Mouse (Mus musculus) erythroblast, embryonic 14.5 days (primary cell): ENCODE results near the gene Olfr535. TPM values are rescaled to one million over a fixed set of nuclear protein-coding genes. Genes with fewer than 3 reads are reported as not detected.
"Not testable (repeated sequence)": the region's sequence is repeated elsewhere in the genome, so short reads cannot be mapped to it uniquely, and the experiment has no call there.

Source experiments
- H3K27me3 ChIP-seq: 2 replicates; pipeline ENCODE4 v1.6.1; 2012; ENCODE audit warnings: inconsistent platforms; ENCODE audit not compliant: control insufficient read depth
- H3K36me3 ChIP-seq: 2 replicates; pipeline ENCODE4 v1.6.1; 2012; ENCODE audit warnings: mild to moderate bottlenecking, inconsistent platforms; ENCODE audit not compliant: control insufficient read depth
- H3K4me1 ChIP-seq: 2 replicates; pipeline ENCODE4 v1.6.1; 2012; ENCODE audit warnings: inconsistent platforms; ENCODE audit not compliant: control insufficient read depth
- H3K4me3 ChIP-seq: replicated peaks from 2 replicates; pipeline ENCODE3; 2012; ENCODE audit warnings: moderate library complexity, mild to moderate bottlenecking, inconsistent platforms
- H3K9me3 ChIP-seq: 2 replicates; pipeline ENCODE4 v1.6.1; 2012; ENCODE audit warnings: low read length, inconsistent platforms, mixed read lengths; ENCODE audit not compliant: control insufficient read depth
- GATA1 ChIP-seq: IDR thresholded peaks from 2 replicates; pipeline ENCODE4 v1.6.1; 2012; ENCODE audit warnings: low read length, inconsistent platforms, mixed read lengths
- TAL1 ChIP-seq: IDR thresholded peaks from 3 replicates; pipeline ENCODE4 v1.6.1; 2012; ENCODE audit warnings: low read length, inconsistent platforms, mixed read lengths
- polyA plus RNA-seq: library from polyadenylated mRNA; stranded (reverse); fragments of >175 nt; gene quantifications from 2 replicates; pipeline ENCODE4 v1.2.3, GENCODE M21; 2012

Olfr535 gene
- not detected in 2 replicates for polyA plus RNA-seq

- Histone ChIP-seq H3K4me1 (no peaks in the 10 kb centered on the region), H3K4me3 (no peak within 1 kb of the TSS), H3K9me3 (0 out of 2 replicates have a peak, but pooled peaks cover 2% of the 10 kb centered on the region), H3K27me3 (no peaks in the 10 kb centered on the region), H3K36me3 (no peaks in the 10 kb centered on the region)
- TF ChIP-seq TAL1: no peak
- TF ChIP-seq GATA1: no peak
Observed at GRCm38 (mm10) chr7:140483916-140484315, at the start of gene Olfr535. Gene Olfr535 (plus strand): TSS chr7:140484216.

- H3K4me3 ChIP-seq: no peak overlapping the region
- H3K27me3 ChIP-seq: no peaks in the 10 kb centered on the region
- no peaks in the 10 kb centered on the region for H3K36me3 ChIP-seq
- H3K4me1 ChIP-seq: no peaks in the 10 kb centered on the region
- TF ChIP-seq TAL1: no peak
- no peak for TF ChIP-seq GATA1
- H3K9me3 ChIP-seq: 0 out of 2 replicates have a peak, but pooled peaks cover 2% of the 10 kb centered on the region
Observed at GRCm38 (mm10) chr7:140443141-140443540, 40.9 kb upstream of the Olfr535 start.

GRCm38 (mm10) chr7:140463070-140463469 is 20.9 kb upstream of the Olfr535 start, which contains the start of gene Olfr533:
Gene Olfr533 (plus strand): TSS chr7:140463370.
- H3K4me3 ChIP-seq, H3K4me1 ChIP-seq, H3K27me3 ChIP-seq, H3K36me3 ChIP-seq: not testable (repeated sequence)
- peaks cover 11% of the 10 kb centered on the region for H3K9me3 ChIP-seq

GRCm38 (mm10) chr7:140477886-140478285 is 6.1 kb upstream of the Olfr535 start:
- Histone ChIP-seq H3K4me3 (no peak overlapping the region), H3K36me3 (no peaks in the 10 kb centered on the region), H3K9me3 (peaks cover 11% of the 10 kb centered on the region; the same call in 1 of the 2 replicates), H3K27me3 (no peaks in the 10 kb centered on the region), H3K4me1 (no peaks in the 10 kb centered on the region)
- TF ChIP-seq TAL1: no peak
- TF ChIP-seq GATA1: no peak

- Histone ChIP-seq H3K4me1 (no peaks in the 10 kb centered on the region), H3K27me3 (no peaks in the 10 kb centered on the region), H3K9me3 (peaks cover 11% of the 10 kb centered on the region; the same call in 1 of the 2 replicates), H3K4me3 (no peak overlapping the region), H3K36me3 (no peaks in the 10 kb centered on the region)
- no peak for TF ChIP-seq TAL1
- no peak for TF ChIP-seq GATA1
Observed at GRCm38 (mm10) chr7:140478733-140479132, 5.3 kb upstream of the Olfr535 start.

- H3K9me3 ChIP-seq: no peaks in the 10 kb centered on the region
- no peaks in the 10 kb centered on the region for H3K36me3 ChIP-seq
- no peak overlapping the region for H3K4me3 ChIP-seq
- no peaks in the 10 kb centered on the region for H3K27me3 ChIP-seq
- H3K4me1 ChIP-seq: no peaks in the 10 kb centered on the region
- TF ChIP-seq GATA1: no peak
- no peak for TF ChIP-seq TAL1
Observed at GRCm38 (mm10) chr7:140488981-140489380, 5.0 kb downstream of the Olfr535 start.

GRCm38 (mm10) chr7:140494231-140494630 is 10.2 kb downstream of the Olfr535 start:
- Histone ChIP-seq H3K36me3 (no peaks in the 10 kb centered on the region), H3K27me3 (no peaks in the 10 kb centered on the region), H3K4me1 (no peaks in the 10 kb centered on the region), H3K9me3 (no peaks in the 10 kb centered on the region), H3K4me3 (no peak overlapping the region)
- TF ChIP-seq TAL1 (no peak), GATA1 (no peak)

GRCm38 (mm10) chr7:140494702-140495101 is 10.7 kb downstream of the Olfr535 start:
- Histone ChIP-seq H3K4me1 (no peaks in the 10 kb centered on the region), H3K9me3 (no peaks in the 10 kb centered on the region), H3K4me3 (no peak overlapping the region), H3K27me3 (no peaks in the 10 kb centered on the region), H3K36me3 (no peaks in the 10 kb centered on the region)
- no peak for TF ChIP-seq GATA1
- no peak for TF ChIP-seq TAL1

- H3K9me3 ChIP-seq, H3K27me3 ChIP-seq, H3K36me3 ChIP-seq, H3K4me1 ChIP-seq, H3K4me3 ChIP-seq: not testable (repeated sequence)
Observed at GRCm38 (mm10) chr7:140507346-140508021, 23.5 kb downstream of the Olfr535 start, which contains the start of gene Olfr536. Gene Olfr536 (minus strand): TSS chr7:140507396.

GRCm38 (mm10) chr7:140539746-140540145 is 55.7 kb downstream of the Olfr535 start:
- TF ChIP-seq TAL1 (no peak), GATA1 (no peak)
- Histone ChIP-seq H3K4me3 (no peak overlapping the region), H3K9me3 (no peaks in the 10 kb centered on the region), H3K4me1 (no peaks in the 10 kb centered on the region), H3K36me3 (no peaks in the 10 kb centered on the region), H3K27me3 (no peaks in the 10 kb centered on the region)

Other genes with a start within 250 kb of the Olfr535 start
- not detected in 2 replicates for gene 5830411N06Rik, start 236.9 kb upstream of the Olfr535 start, polyA plus RNA-seq
- not detected in 2 replicates for gene Olfr525, start 163.4 kb upstream of the Olfr535 start, polyA plus RNA-seq
- not detected in 2 replicates for gene Olfr527, start 150.2 kb upstream of the Olfr535 start, polyA plus RNA-seq
- gene Olfr60, start 122.5 kb upstream of the Olfr535 start, polyA plus RNA-seq: not detected in 2 replicates
- gene Olfr530, start 107.9 kb upstream of the Olfr535 start, polyA plus RNA-seq: not detected in 2 replicates
- not detected in 2 replicates for gene Olfr531, start 81.3 kb upstream of the Olfr535 start, polyA plus RNA-seq
- gene Olfr532, start 62.6 kb upstream of the Olfr535 start, polyA plus RNA-seq: not detected in 2 replicates
- not detected in 2 replicates for gene Olfr533, start 20.8 kb upstream of the Olfr535 start, polyA plus RNA-seq
- gene Olfr536, start 23.2 kb downstream of the Olfr535 start, polyA plus RNA-seq: 0.01 TPM in 1 of 2 replicates, not detected in the other
- not detected in 2 replicates for gene Olfr538, start 83.7 kb downstream of the Olfr535 start, polyA plus RNA-seq
- gene Olfr46, start 117.1 kb downstream of the Olfr535 start, polyA plus RNA-seq: not detected in 2 replicates
- gene Olfr61, start 144.8 kb downstream of the Olfr535 start, polyA plus RNA-seq: not detected in 2 replicates
- gene Olfr53, start 162.2 kb downstream of the Olfr535 start, polyA plus RNA-seq: not detected in 2 replicates
- 0.01 TPM in 1 of 2 replicates, not detected in the other for gene Olfr539, start 175.7 kb downstream of the Olfr535 start, polyA plus RNA-seq
- gene Olfr45, start 197.7 kb downstream of the Olfr535 start, polyA plus RNA-seq: 0.01 TPM in 1 of 2 replicates, not detected in the other
- gene Olfr541, start 213.1 kb downstream of the Olfr535 start, polyA plus RNA-seq: not detected in 2 replicates